Mouse (Mus musculus): ENCODE measurements around the gene Spag7. TPM values are rescaled to one million over a fixed set of nuclear protein-coding genes. Genes with fewer than 3 reads are reported as not detected.

The Spag7 gene
- polyA plus RNA-seq, 1 experiment = 91.1 TPM

DNA sequence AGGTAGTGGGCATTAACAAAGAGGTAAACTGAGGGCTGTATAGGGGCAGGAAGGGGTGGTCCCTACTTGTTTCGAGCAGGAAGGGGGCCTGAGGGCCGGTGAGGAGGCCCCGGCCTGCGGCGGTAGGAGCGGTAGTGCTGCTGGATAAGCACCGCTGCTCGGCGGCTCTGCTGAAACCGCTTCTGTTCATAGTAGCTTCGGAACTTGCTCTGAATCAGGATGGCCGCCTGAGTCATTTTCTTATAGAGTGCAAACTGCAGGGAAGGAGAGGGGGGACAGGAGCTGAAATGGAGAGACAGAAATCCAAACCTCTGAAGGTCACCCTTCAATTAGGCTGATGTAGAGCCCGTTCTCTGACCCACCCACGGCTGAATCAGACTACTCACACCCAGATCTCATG lies 1.3 kb upstream of the Spag7 start:
- H3K27ac ChIP-seq (ENCODE audit: insufficient read depth, low read length) = peak overlapping the region; percentile 97
- H3K4me3 ChIP-seq (ENCODE audit: insufficient read depth, low read length) = peak overlapping the region; percentile 65
- peaks cover 9% of the 10 kb centered on the region for H3K4me1 ChIP-seq (ENCODE audit: control insufficient read depth, insufficient read depth, low read length)
- TF ChIP-seq POLR2A (IDR thresholded peaks at IDR 0.05; ENCODE audit: low read depth, low read length) = no peak; the same call in 1 of the 2 replicates
- TF ChIP-seq CTCF (IDR thresholded peaks at IDR 0.05; ENCODE audit: borderline replicate concordance, insufficient read depth, low read length) = no peak

DNA sequence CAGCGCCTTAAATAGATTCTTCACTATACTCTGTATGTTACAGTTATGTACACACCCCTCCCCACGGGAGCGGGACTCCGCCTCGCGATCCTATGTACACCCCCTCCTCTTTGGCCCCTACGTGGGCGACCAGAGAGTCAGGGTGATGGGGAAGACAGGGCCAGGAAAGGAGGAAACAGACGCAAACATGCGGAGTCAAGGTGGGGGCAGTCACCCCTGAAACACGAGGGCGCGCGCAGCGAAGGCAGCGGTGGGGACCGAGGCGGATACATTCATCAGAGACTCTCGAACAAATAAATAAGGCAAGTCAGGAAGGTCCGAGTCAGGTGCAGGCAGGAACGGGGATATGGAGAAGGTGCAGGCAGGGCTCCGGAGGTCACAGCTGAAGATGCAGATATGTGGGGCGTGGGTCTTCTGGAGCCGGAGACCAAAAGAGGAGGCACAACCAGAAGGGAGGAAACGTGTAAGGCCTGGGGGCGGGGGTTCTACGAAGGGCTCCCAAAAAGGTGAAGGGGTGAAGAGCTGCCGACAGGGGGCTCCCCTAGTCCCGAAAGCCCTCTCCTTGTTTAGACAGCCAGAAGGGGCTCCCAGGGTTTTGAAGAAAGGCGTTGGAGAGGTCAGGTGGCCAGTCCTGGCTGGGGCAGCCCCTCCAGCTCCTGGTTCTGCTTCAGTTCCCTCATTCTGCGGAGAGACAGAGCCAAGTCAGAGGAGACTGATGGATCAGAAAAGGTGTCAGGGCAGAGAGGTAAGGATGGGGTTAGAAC lies 548 bp upstream of the Spag7 start:
- TF ChIP-seq CTCF (IDR thresholded peaks at IDR 0.05; ENCODE audit: borderline replicate concordance, insufficient read depth, low read length) (no peak), POLR2A (IDR thresholded peaks at IDR 0.05; ENCODE audit: low read depth, low read length) (peak; percentile 80; the same call in 1 of the 2 replicates)
- Histone ChIP-seq H3K4me3 (ENCODE audit: insufficient read depth, low read length) (peak overlapping the region; percentile 65), H3K4me1 (ENCODE audit: control insufficient read depth, insufficient read depth, low read length) (peaks cover 9% of the 10 kb centered on the region), H3K27ac (ENCODE audit: insufficient read depth, low read length) (peak overlapping the region; percentile 97)

DNA sequence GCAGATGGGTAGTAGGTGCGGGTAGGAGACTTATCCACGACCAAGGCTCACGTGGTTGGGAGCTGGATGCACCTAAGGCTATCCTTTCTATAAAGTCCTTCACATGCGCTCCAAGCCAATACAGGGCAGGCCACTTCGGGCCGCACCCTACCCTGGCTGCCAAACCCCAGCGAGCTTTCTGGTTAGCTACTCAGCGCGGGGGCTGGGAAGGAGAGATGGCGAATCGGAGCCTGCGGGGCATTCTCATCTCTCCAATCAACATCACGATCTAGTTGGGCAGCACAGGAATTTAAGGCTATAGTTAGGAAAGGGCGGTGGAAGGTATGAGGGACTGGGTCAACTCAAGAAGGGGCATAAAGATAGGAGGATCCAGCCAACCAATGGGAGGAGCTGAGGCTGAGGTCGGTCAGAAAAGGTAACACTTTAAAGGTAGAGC lies 863 bp downstream of the Spag7 start:
- Histone ChIP-seq H3K27ac (ENCODE audit: insufficient read depth, low read length) (peak overlapping the region; percentile 91), H3K4me1 (ENCODE audit: control insufficient read depth, insufficient read depth, low read length) (peaks cover 9% of the 10 kb centered on the region)
- TF ChIP-seq CTCF (IDR thresholded peaks at IDR 0.05; ENCODE audit: borderline replicate concordance, insufficient read depth, low read length) = no peak
- peak; percentile 88 for TF ChIP-seq POLR2A (IDR thresholded peaks at IDR 0.05; ENCODE audit: low read depth, low read length)

DNA sequence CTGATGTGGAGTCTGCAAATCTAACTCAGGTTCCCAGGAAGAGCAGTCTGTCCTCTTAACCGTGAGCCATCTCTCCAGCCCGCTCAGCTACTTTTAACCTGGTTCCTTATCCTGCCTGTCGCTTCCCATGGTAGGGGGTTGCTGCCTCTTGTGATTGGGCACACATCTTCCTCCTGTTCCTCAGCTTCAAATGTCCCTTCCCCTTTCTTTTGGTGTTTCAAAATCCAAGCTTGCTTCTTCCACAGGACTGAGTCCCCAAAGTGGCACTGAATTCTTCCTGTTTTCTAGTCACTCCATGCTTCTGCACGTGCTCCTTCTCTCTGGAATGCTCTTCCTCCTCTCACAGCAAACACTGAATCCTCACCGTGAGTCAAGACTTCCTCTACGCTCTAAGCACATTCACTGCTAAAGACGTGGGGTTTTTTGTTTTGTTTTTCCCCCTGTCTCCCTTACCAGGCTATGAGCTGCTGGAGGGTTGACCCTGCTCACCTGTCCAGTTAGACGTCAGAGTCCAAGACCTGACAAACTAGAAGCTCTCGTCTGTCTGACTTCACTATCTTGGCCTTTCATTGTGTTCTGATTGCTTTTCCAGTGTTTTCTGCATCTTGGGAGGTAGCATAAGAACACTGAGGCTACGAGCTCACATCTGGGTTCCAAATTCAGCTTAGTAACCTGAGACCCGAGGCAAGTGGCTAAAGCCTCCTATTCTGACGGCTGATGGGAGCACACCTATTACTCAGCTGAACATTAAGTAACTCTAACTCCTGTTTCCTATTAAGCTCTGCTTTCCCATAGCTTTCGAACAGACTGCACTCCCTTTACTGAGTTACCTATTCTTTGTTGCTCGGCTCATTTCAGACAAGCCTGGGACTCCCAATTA lies 1.7 kb downstream of the Spag7 start:
- peaks cover 9% of the 10 kb centered on the region for H3K4me1 ChIP-seq (ENCODE audit: control insufficient read depth, insufficient read depth, low read length)
- peak overlapping the region; percentile 37 for H3K4me3 ChIP-seq (ENCODE audit: insufficient read depth, low read length)
- TF ChIP-seq CTCF (IDR thresholded peaks at IDR 0.05; ENCODE audit: borderline replicate concordance, insufficient read depth, low read length) = no peak

More for the DNA sequence above, 863 bp downstream of the Spag7 start:
- H3K4me3 ChIP-seq (ENCODE audit: insufficient read depth, low read length) = peak overlapping the region; percentile 37

DNA sequence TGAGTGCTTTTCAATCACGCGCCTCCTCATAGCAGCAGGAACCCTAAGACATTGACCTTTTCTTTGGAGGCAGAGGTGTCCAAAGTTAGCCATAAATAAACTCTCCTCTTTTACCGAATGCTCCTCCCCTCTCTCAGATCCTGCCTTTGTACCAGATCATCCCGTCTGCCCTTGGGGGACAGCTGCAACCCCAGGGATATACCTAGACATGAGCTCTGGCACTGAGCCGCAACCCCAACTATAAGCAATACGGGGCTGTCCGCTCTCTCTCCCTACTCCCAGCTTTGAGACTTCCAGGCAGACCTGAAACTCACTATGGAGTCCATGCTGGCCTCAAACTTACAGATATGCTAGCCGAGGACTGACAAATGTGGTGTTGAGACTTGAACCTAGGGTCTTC lies 2.5 kb downstream of the Spag7 start:
- H3K4me1 ChIP-seq (ENCODE audit: control insufficient read depth, insufficient read depth, low read length) = peaks cover 6% of the 10 kb centered on the region
- no peak overlapping the region for H3K27ac ChIP-seq (ENCODE audit: insufficient read depth, low read length)
- no peak overlapping the region for H3K4me3 ChIP-seq (ENCODE audit: insufficient read depth, low read length)
- no peak for TF ChIP-seq POLR2A (IDR thresholded peaks at IDR 0.05; ENCODE audit: low read depth, low read length)
- TF ChIP-seq CTCF (IDR thresholded peaks at IDR 0.05; ENCODE audit: borderline replicate concordance, insufficient read depth, low read length) = no peak

More for the DNA sequence above, 1.7 kb downstream of the Spag7 start:
- H3K27ac ChIP-seq (ENCODE audit: insufficient read depth, low read length) = peak overlapping the region; percentile 91

DNA sequence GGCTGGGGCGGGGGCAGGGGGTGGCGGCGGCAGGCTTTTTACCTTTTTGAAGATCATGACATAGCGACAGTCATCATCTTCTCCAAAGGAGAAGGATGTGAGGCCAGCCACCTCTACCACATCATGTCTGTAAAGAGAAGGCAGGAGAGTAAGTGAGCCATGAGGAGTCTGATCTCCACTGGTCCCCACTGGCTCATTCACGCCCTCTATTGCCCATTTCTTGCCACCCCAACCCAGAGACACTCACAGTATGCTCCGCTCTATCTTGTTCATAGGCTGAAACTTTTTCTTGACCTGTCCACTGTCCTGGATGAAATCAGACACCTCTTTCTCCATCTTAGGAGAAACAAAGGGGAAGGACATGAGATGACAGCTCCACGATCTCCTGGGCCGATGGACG lies 4.5 kb downstream of the Spag7 start:
- TF ChIP-seq POLR2A (IDR thresholded peaks at IDR 0.05; ENCODE audit: low read depth, low read length) (no peak), CTCF (IDR thresholded peaks at IDR 0.05; ENCODE audit: borderline replicate concordance, insufficient read depth, low read length) (no peak)
- Histone ChIP-seq H3K27ac (ENCODE audit: insufficient read depth, low read length) (no peak overlapping the region), H3K4me3 (ENCODE audit: insufficient read depth, low read length) (no peak overlapping the region), H3K4me1 (ENCODE audit: control insufficient read depth, insufficient read depth, low read length) (peaks cover 6% of the 10 kb centered on the region)

DNA sequence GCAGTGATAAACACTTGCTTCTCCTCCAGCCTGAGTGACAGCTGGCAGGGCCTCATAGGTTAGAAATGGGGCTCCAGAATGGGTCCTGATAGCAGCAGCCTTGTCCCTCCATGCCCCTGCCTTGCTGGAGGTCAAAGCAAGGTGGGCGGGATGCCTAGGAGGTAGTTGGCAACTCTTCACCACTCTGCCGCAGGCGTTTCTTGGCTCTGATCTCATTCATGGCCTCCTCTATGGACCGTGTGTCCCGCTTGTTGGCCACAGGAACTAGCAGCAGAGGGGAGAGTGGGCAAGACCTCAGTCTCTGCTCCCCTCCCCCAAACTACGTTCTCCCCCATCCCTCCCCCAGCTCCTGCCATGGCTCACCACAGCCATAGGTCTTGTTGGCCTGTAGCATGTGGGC lies 5.3 kb downstream of the Spag7 start:
- TF ChIP-seq POLR2A (IDR thresholded peaks at IDR 0.05; ENCODE audit: low read depth, low read length) = no peak
- no peak for TF ChIP-seq CTCF (IDR thresholded peaks at IDR 0.05; ENCODE audit: borderline replicate concordance, insufficient read depth, low read length)
- H3K27ac ChIP-seq (ENCODE audit: insufficient read depth, low read length) = no peak overlapping the region

DNA sequence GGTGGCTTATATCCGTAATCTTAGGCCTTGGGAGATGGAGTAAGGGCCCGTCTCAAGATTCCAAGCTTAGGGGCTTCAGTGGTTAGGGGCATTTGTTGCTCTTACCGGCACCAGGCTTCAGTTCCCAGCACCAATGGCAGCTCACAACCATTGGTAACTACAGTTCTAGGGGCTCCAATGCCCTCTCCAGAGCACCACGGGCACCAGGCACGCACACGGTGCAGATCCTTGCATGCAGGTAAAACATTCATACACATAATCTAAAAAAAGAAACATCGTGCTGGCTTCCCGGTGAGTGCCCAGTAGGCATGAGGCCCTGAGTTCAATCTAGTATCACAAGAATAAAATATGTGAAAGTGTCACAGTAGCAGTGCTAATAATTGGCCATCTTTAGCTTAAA lies 6.1 kb downstream of the Spag7 start:
- H3K4me1 ChIP-seq (ENCODE audit: control insufficient read depth, insufficient read depth, low read length) = peaks cover 16% of the 10 kb centered on the region
- TF ChIP-seq POLR2A (IDR thresholded peaks at IDR 0.05; ENCODE audit: low read depth, low read length) = no peak
- no peak overlapping the region for H3K27ac ChIP-seq (ENCODE audit: insufficient read depth, low read length)

More for the DNA sequence above, 5.3 kb downstream of the Spag7 start:
- Histone ChIP-seq H3K4me3 (ENCODE audit: insufficient read depth, low read length) (no peak overlapping the region), H3K4me1 (ENCODE audit: control insufficient read depth, insufficient read depth, low read length) (peaks cover 10% of the 10 kb centered on the region)

DNA sequence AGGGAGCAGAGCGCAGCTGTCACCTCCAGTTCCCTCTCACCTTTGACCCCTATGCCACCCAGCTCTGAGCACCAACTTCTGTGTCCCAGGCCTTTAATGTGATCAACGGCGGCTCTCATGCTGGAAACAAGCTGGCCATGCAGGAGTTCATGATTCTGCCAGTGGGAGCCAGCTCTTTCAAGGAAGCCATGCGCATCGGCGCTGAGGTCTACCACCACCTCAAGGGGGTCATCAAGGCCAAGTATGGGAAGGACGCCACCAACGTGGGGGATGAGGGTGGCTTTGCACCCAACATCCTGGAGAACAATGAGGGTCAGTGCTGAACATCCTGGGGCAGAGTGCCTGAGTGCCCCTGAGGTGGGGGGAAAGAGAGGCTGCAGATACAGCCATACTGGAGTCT lies 8.6 kb downstream of the Spag7 start:
- no peak for TF ChIP-seq POLR2A (IDR thresholded peaks at IDR 0.05; ENCODE audit: low read depth, low read length)
- no peak for TF ChIP-seq CTCF (IDR thresholded peaks at IDR 0.05; ENCODE audit: borderline replicate concordance, insufficient read depth, low read length)
- H3K27ac ChIP-seq (ENCODE audit: insufficient read depth, low read length) = no peak overlapping the region
- H3K4me3 ChIP-seq (ENCODE audit: insufficient read depth, low read length) = no peak overlapping the region
- H3K4me1 ChIP-seq (ENCODE audit: control insufficient read depth, insufficient read depth, low read length) = peaks cover 14% of the 10 kb centered on the region

More for the DNA sequence above, 6.1 kb downstream of the Spag7 start:
- no peak overlapping the region for H3K4me3 ChIP-seq (ENCODE audit: insufficient read depth, low read length)

DNA sequence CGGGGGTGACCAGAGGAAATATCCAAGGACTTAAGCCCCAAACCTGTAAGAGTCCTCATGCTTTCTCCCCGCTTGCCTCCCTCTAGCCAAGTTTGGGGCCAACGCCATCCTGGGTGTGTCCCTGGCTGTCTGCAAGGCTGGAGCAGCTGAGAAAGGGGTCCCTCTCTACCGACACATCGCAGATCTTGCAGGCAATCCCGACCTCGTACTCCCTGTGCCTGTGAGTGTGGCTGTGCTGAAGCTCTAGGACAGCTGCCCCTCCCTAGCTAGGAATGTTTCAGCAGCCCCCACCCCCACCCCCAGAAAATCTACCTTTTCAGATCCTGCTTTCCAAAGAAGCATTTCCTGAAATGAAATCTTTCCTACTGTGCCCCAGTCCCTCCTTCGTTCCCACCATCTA lies 10.3 kb downstream of the Spag7 start:
- H3K27ac ChIP-seq (ENCODE audit: insufficient read depth, low read length) = no peak overlapping the region; the same call in 1 of the 2 replicates
- no peak overlapping the region for H3K4me3 ChIP-seq (ENCODE audit: insufficient read depth, low read length)
- TF ChIP-seq CTCF (IDR thresholded peaks at IDR 0.05; ENCODE audit: borderline replicate concordance, insufficient read depth, low read length) (no peak), POLR2A (IDR thresholded peaks at IDR 0.05; ENCODE audit: low read depth, low read length) (no peak)
- H3K4me1 ChIP-seq (ENCODE audit: control insufficient read depth, insufficient read depth, low read length) = peaks cover 14% of the 10 kb centered on the region

Data from embryonic fibroblast, embryonic 13.5 days (primary cell).